Mouse (Mus musculus): ENCODE data around the gene Tfdp2. TPM values are rescaled to one million over a fixed set of nuclear protein-coding genes. Genes with fewer than 3 reads are reported as not detected.
"Not testable (repeated sequence)": the region's sequence is repeated elsewhere in the genome, so short reads cannot be mapped to it uniquely, and the experiment has no call there.

The Tfdp2 gene
- 34.8 and 39.2 TPM in 2 replicates for polyA plus RNA-seq (2015; fragmentation: Nextera tagmentation; extraction: Ambion mirVana)

DNA sequence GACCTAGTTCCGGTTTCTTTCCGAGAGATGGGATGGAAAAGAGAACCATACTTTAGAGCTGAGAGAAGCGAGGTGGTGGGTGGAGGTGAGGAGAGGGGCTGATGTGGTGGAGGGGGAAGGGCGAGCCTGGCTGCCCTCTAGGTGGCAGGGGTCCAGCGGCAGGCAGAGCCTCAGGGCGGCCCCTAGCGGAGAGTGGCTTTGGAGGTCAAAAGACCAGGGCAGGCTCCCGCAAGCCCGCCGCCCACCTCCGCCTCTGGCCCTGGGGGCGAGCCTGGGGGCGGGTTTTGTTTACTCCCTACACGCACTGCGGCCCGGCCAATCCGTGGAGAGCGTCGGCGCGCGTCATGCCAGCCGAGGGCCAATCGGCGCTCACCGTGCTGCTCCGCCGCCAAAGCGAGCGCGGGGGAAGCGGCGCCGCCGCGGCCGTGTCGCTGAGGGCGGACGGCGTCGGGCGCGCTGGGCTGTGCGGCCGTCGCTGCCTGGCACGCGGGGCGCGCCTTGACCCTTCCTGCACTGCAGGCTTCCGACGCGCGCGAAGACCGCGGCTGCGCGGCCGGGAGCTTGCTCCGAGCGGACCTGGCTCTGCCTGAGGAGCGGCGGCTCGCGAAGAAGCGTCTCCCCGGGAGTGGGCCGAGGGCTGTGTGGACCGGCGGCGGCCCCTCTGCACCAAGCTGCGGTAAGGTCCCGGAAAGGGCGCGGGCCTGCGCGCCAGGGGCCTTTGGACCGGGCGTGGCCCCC lies at the start of gene Tfdp2:
TSS of gene Tfdp2 (plus strand) at position 391 of the 738 bp plus-strand sequence.
- peak within 1 kb of the TSS; percentile 81 for H3K9ac ChIP-seq
- ATAC-seq: peak; percentile 99
- H3K36me3 ChIP-seq: no peaks in the 10 kb centered on the region
- WGBS: under 1% methylated on average over 80 of the region's 81 CpGs
- H3K4me2 ChIP-seq (replicated peaks): peak within 1 kb of the TSS; percentile 94
- peak within 1 kb of the TSS; percentile 90 for H3K4me3 ChIP-seq (replicated peaks)
- H3K9me3 ChIP-seq: no peaks in the 10 kb centered on the region
- H3K27ac ChIP-seq: peak within 1 kb of the TSS; percentile 94
- no peaks in the 10 kb centered on the region for H3K27me3 ChIP-seq (replicated peaks)
- peaks cover 13% of the 10 kb centered on the region; the same call in 1 of the 2 replicates for H3K4me1 ChIP-seq (replicated peaks)

DNA sequence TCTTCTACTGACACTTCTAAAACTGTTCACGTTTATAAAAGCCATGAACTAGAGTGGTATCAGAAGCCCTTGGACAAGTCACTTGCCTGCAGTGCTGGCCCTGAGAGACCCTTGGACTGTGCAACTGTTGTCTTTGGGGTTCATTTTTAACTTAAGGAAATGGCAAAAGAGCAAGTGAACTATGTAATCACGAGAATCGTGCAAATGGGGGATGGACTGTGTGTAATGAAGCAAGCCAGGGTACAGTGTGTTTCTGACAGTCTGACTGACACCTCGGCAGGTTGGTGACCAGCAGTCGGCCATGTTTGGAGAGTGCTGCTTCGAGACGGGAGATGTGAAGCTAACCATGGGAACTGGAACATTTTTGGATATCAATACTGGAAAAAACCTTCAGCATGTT lies 43.3 kb upstream of the Tfdp2 start:
- no peaks in the 10 kb centered on the region for H3K4me1 ChIP-seq (replicated peaks)
- no peaks in the 10 kb centered on the region for H3K9me3 ChIP-seq
- no peaks in the 10 kb centered on the region for H3K27me3 ChIP-seq (replicated peaks)
- H3K36me3 ChIP-seq: no peaks in the 10 kb centered on the region
- no peak for ATAC-seq
- H3K9ac ChIP-seq: no peak overlapping the region
- 88% methylated on average over 7 of the region's 7 CpGs for WGBS
- no peak overlapping the region for H3K4me3 ChIP-seq (replicated peaks)
- no peak overlapping the region for H3K27ac ChIP-seq
- H3K4me2 ChIP-seq (replicated peaks): no peak overlapping the region

DNA sequence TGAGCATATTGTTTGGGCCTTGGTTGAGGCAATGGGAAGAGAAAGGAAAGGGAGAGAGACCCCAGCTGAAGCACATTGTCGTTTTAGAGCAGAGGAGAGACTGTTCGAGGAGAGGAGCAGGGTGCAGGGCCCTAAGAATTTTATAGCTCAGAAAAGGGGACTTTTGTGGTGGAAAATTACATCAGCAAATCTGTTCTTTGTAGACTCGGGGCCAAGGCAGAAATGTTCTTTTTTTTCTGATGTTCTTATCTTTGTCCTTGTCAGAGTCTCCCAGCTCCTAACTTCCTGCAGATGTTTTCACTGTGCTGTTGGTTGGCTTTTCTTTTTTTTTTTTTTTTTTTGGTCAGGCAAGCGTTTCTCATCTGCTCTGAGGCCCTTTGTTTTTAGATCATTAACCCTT lies 37.6 kb upstream of the Tfdp2 start:
- no peaks in the 10 kb centered on the region for H3K36me3 ChIP-seq
- H3K4me3 ChIP-seq (replicated peaks): no peak overlapping the region
- H3K27me3 ChIP-seq (replicated peaks): no peaks in the 10 kb centered on the region
- no peaks in the 10 kb centered on the region for H3K4me1 ChIP-seq (replicated peaks)
- no peak overlapping the region for H3K4me2 ChIP-seq (replicated peaks)
- no peak overlapping the region for H3K27ac ChIP-seq
- no peak overlapping the region for H3K9ac ChIP-seq
- H3K9me3 ChIP-seq: no peaks in the 10 kb centered on the region
- 33% methylated on average over 4 of the region's 4 CpGs for WGBS
- no peak for ATAC-seq

DNA sequence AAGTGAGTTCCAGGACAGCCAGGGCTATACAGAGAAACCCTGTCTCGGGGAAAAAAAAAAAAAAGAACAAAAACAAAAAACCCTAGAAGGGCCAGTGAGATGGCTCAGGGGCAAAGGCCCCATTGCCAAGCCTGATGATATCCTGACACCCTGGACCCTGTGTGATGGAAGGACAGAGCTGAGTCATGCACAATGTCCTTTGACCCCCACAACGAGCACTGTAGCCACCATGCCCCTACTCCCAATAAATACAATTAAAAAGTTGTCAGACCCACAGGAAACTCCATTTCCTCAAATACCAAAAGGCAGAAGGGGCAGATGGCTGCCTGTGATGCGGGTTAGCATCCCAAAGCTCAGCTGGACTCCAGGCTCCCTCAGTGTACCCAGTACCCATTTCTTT lies 37.0 kb upstream of the Tfdp2 start:
- no peaks in the 10 kb centered on the region for H3K4me1 ChIP-seq (replicated peaks)
- H3K4me3 ChIP-seq (replicated peaks): no peak overlapping the region
- H3K9me3 ChIP-seq: no peaks in the 10 kb centered on the region
- no peak overlapping the region for H3K27ac ChIP-seq
- WGBS: 62% methylated on average over 3 of the region's 3 CpGs
- H3K9ac ChIP-seq: no peak overlapping the region
- H3K4me2 ChIP-seq (replicated peaks): no peak overlapping the region
- H3K27me3 ChIP-seq (replicated peaks): no peaks in the 10 kb centered on the region
- no peaks in the 10 kb centered on the region for H3K36me3 ChIP-seq
- ATAC-seq: no peak

DNA sequence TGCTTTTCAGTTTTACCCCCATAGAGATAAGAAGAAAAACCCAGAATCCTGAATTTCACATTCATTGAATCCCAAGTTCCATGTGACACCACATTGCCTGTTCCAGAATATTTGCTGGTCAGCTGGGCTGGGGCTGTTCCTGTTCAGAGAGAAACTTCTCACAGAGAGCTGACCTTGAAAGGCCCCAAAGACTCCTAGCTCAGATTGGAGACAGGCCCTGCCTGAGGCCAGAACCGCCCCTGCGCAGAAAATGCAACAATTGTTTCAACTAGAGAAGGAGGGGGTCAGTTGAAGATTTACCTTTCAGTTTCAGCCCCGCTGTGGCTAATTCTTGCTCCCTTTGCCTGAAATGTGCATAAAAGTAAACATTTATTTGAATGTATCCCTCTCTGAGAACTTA lies 35.3 kb upstream of the Tfdp2 start:
- no peaks in the 10 kb centered on the region for H3K9me3 ChIP-seq
- H3K4me2 ChIP-seq (replicated peaks): no peak overlapping the region

DNA sequence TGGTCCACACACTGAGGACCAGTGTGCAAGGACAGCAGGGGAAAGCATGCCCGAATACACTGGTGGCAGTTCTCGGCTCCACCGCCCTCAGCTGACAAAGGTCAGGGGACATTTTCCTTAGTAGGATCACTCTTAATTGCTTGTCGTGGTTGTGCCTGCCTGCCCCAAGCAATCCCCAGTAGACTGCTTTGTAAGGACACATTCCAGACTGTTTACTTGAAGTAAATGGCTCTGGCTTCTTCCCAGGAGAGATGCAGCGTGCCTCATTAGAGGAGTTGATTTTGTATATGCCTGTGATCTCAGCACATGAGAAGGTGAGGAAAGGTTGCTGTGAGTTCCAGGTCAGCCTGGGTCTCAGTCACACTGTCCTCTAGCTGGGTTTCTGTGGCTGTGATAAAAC lies 33.7 kb upstream of the Tfdp2 start:
- Histone ChIP-seq H3K4me2 (replicated peaks) (no peak overlapping the region), H3K27me3 (replicated peaks) (no peaks in the 10 kb centered on the region), H3K36me3 (no peaks in the 10 kb centered on the region), H3K27ac (no peak overlapping the region), H3K9me3 (no peaks in the 10 kb centered on the region), H3K4me1 (replicated peaks) (no peaks in the 10 kb centered on the region), H3K9ac (no peak overlapping the region), H3K4me3 (replicated peaks) (no peak overlapping the region)
- no peak for ATAC-seq
- WGBS: 70% methylated on average over 5 of the region's 5 CpGs

More for the DNA sequence above, 35.3 kb upstream of the Tfdp2 start:
- Histone ChIP-seq H3K4me3 (replicated peaks) (no peak overlapping the region), H3K9ac (no peak overlapping the region), H3K27ac (no peak overlapping the region), H3K36me3 (no peaks in the 10 kb centered on the region), H3K4me1 (replicated peaks) (no peaks in the 10 kb centered on the region), H3K27me3 (replicated peaks) (no peaks in the 10 kb centered on the region)
- 43% methylated on average over 3 of the region's 3 CpGs for WGBS
- no peak for ATAC-seq

DNA sequence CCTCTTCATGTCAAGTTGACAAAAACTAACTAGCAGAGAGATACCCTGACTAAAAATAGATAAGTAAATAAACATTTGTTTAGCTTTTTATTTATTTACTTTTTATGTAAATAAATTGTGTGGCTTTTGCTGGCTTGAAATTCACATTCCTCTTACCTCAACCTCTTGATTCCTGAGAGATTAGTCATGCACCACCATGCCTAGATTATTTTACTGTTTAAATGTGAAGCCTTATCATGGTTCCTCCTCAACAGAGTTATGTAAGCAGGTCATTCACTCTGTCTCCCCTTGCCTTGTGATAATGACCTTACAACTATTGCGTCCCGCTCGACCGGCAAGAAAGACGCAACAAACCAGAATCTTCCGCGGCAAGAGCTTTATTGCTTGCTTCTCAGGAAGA lies 32.6 kb upstream of the Tfdp2 start:
- no peaks in the 10 kb centered on the region for H3K4me1 ChIP-seq (replicated peaks)
- 97% methylated on average over 7 of the region's 7 CpGs for WGBS
- H3K9ac ChIP-seq: no peak overlapping the region
- no peak overlapping the region for H3K27ac ChIP-seq
- no peaks in the 10 kb centered on the region for H3K36me3 ChIP-seq
- no peaks in the 10 kb centered on the region for H3K27me3 ChIP-seq (replicated peaks)
- no peak overlapping the region for H3K4me3 ChIP-seq (replicated peaks)
- no peaks in the 10 kb centered on the region for H3K9me3 ChIP-seq
- no peak overlapping the region for H3K4me2 ChIP-seq (replicated peaks)
- no peak for ATAC-seq

DNA sequence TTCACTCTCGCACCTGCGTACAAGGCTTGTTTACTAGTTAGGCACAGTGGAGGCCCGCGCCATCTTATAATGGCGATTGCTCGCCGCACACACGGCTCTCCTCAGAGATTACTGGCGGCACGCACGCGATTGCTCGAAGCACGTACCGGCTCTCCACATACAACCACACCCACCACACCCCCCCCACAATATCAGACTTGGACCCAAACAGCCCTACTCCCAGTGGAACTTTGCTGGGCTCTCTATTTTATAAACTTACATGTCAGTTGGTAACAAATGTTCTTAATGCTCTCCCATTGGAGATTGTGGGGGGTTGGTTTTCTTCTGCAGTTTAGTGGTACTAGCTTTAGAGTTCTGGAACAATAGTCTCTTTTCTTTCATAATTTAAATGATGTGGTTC lies 32.1 kb upstream of the Tfdp2 start:
- H3K9me3 ChIP-seq; H3K4me3 ChIP-seq (replicated peaks); ATAC-seq; H3K36me3 ChIP-seq; H3K4me1 ChIP-seq (replicated peaks); H3K27me3 ChIP-seq (replicated peaks); H3K9ac ChIP-seq; H3K27ac ChIP-seq; H3K4me2 ChIP-seq (replicated peaks): not testable (repeated sequence)
- WGBS: 95% methylated on average over 15 of the region's 15 CpGs

DNA sequence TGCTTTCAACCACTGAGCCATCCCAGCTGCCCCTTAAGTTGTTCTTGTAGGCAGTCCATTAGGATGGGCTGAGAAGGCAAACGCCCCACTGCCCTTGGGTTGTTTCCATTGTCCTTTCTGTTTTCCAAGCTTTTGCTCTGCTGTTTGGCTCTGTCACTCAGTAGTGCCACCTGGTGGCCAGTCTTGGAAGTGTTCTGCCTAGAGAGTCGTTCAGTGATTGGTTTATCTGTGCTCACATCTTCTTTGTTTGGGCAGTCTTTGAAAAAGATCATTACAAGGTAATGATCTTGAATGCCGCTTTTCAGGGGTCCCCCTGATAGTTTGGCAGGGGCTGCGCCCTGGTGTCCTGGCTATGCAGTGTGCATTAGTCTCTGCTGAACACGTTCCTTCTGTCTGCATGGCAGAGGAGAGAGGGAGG lies 28.9 kb upstream of the Tfdp2 start:
- Histone ChIP-seq H3K4me3 (replicated peaks) (no peak overlapping the region), H3K9me3 (no peaks in the 10 kb centered on the region), H3K27ac (no peak overlapping the region), H3K4me1 (replicated peaks) (no peaks in the 10 kb centered on the region), H3K27me3 (replicated peaks) (no peaks in the 10 kb centered on the region), H3K4me2 (replicated peaks) (no peak overlapping the region), H3K36me3 (no peaks in the 10 kb centered on the region), H3K9ac (no peak overlapping the region)
- WGBS: 38% methylated on average over 5 of the region's 5 CpGs
- ATAC-seq: no peak

DNA sequence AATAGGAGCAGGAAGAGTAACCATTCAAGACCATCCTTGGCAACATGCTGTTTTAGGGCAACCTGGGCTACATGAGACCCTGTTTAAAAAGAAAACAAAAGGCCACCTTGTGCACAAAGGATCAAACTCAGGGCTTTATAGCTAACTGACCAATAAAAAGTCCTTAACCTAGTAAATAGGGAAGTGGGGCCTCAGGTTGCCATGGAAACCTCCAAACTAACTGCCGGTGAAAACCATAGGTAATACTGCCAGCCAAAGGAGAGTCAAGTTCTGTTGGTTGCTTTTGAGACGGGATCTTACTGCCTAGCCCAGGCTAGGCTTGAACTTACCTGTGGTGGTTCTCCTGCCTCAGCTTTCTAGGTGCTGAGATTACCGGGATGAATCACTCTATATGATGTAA lies 25.5 kb upstream of the Tfdp2 start:
- ATAC-seq: no peak
- H3K4me1 ChIP-seq (replicated peaks): no peaks in the 10 kb centered on the region
- WGBS: 67% methylated on average over 3 of the region's 3 CpGs

DNA sequence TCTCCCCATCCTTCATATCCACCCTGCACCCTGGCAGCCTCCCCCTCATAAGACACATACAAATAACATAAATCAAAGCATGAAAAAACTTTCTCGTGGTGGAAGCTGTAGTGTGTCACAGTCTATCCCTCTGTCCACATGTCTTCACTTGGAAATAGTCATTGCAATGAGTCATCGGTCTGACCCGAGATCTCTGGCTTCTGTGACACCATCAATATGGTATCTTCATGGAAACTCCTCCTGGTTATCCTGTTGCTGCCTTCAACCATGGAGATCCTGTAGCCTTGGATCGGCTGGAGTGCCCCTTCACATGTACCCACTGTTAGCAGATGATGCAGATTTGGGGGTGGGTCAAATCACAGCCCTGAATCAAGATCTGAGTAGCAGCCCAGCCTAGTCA lies 11.2 kb upstream of the Tfdp2 start:
- H3K4me1 ChIP-seq (replicated peaks): no peaks in the 10 kb centered on the region
- no peak overlapping the region for H3K9ac ChIP-seq
- H3K4me3 ChIP-seq (replicated peaks): no peak overlapping the region
- no peaks in the 10 kb centered on the region for H3K9me3 ChIP-seq
- 82% methylated on average over 4 of the region's 4 CpGs for WGBS
- no peak overlapping the region for H3K27ac ChIP-seq
- H3K27me3 ChIP-seq (replicated peaks): no peaks in the 10 kb centered on the region
- H3K4me2 ChIP-seq (replicated peaks): no peak overlapping the region
- H3K36me3 ChIP-seq: no peaks in the 10 kb centered on the region
- no peak for ATAC-seq

More for the DNA sequence above, 25.5 kb upstream of the Tfdp2 start:
- no peaks in the 10 kb centered on the region for H3K27me3 ChIP-seq (replicated peaks)
- H3K4me2 ChIP-seq (replicated peaks): no peak overlapping the region
- no peaks in the 10 kb centered on the region for H3K36me3 ChIP-seq
- H3K9me3 ChIP-seq: no peaks in the 10 kb centered on the region
- H3K4me3 ChIP-seq (replicated peaks): no peak overlapping the region
- H3K9ac ChIP-seq: no peak overlapping the region
- no peak overlapping the region for H3K27ac ChIP-seq

DNA sequence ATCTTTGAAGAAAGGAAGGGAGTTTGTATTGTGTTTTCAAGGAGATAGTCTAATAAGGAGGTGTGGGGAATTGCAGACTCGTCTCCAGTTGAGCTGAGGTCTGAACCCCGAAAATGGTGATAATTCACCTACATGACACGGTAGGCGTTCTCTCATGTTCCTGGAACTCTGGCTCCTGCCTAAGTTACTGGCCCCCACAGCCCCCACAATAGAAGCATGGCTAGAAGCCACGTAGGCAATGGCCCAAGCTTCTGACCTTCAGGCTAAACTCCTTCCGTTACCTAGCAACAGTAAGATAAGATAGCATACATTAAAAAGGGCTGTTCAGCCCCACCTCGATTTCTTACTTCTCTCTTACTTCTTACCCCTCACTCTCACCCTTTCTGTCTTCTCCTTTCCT lies 9.4 kb upstream of the Tfdp2 start:
- WGBS: 64% methylated on average over 7 of the region's 7 CpGs

DNA sequence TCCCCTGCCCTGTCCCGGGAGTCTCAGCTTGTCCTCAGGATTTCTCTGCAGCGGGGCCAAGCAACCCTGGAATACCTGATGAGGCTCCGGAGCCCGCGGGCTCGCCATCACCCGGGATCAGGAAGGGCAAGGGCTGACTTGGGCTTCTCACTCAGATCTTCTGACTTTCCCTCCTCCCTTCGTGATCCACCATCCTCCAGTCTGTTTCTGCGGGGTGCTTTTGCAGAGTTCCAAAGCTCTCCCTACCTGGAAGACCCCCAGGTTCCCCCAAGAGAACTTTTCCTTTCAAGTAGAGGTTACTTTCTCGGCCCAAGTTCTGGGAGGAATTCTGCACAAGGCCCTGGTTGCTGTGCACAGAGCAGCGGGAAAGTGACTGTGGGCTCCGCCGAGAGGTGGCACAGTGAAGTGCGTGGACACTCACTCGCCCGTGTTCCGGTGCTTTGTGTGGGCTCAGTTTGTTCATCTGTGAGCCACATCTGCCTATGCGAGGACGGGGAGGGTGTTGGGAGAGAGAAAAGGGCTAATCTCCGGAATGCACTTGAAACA lies 634 bp downstream of the Tfdp2 start:
- Histone ChIP-seq H3K36me3 (no peaks in the 10 kb centered on the region), H3K9ac (peak overlapping the region; percentile 81), H3K4me1 (replicated peaks) (peaks cover 13% of the 10 kb centered on the region; the same call in 1 of the 2 replicates), H3K27me3 (replicated peaks) (no peaks in the 10 kb centered on the region), H3K4me3 (replicated peaks) (peak overlapping the region; percentile 90), H3K9me3 (no peaks in the 10 kb centered on the region), H3K4me2 (replicated peaks) (peak overlapping the region; percentile 94), H3K27ac (peak overlapping the region; percentile 94)
- WGBS: under 1% methylated on average over 20 of the region's 20 CpGs
- ATAC-seq: peak; percentile 37

More for the DNA sequence above, 9.4 kb upstream of the Tfdp2 start:
- Histone ChIP-seq H3K27me3 (replicated peaks) (no peaks in the 10 kb centered on the region), H3K4me2 (replicated peaks) (no peak overlapping the region), H3K9ac (no peak overlapping the region), H3K4me3 (replicated peaks) (no peak overlapping the region), H3K27ac (no peak overlapping the region), H3K9me3 (no peaks in the 10 kb centered on the region), H3K36me3 (no peaks in the 10 kb centered on the region), H3K4me1 (replicated peaks) (no peaks in the 10 kb centered on the region)
- no peak for ATAC-seq

Measured in intestine, embryonic 15.5 days (tissue).